Mouse (Mus musculus): ENCODE data around the gene Gm21188. TPM values are rescaled to one million over a fixed set of nuclear protein-coding genes. Genes with fewer than 3 reads are reported as not detected.
"Not testable (repeated sequence)": the region's sequence is repeated elsewhere in the genome, so short reads cannot be mapped to it uniquely, and the experiment has no call there.

The Gm21188 gene
- polyA plus RNA-seq, 1 experiment from 2014 or later: not detected

DNA sequence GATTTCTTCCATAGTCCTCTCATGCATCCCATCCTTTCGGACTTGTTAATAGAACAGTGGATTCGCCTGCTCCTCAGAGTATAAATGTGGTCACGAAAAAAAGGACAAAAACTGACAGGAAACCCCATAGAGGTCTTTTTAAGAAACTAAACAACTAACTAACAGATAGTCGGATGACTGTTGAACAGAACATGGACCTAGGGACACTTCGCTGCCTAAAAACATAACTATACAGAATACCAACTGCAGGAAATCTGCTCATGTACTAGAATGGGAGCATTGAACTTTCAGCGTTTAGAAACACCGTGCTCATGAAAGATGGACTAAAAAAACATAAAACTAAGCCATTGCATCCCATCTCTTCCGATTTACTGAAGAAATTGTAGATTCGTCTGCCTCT is 27.4 kb downstream of the Gm21188 start:
- not testable (repeated sequence) for H3K4me2 ChIP-seq (ENCODE audit: low read depth, low read length, severe bottlenecking); H3K36me3 ChIP-seq (ENCODE audit: control insufficient read depth, insufficient read depth, low read length); DNase-seq (ENCODE audit: low spot score); H3K9me3 ChIP-seq (ENCODE audit: control insufficient read depth, low read length); H3K4me1 ChIP-seq (replicated peaks; ENCODE audit: control insufficient read depth, insufficient read depth, low read length); H3K27me3 ChIP-seq (ENCODE audit: control insufficient read depth, insufficient read depth, low read length); H3K9ac ChIP-seq (ENCODE audit: low read length); H3K4me3 ChIP-seq (ENCODE audit: low read depth, low read length); ATAC-seq (replicated peaks; ENCODE audit: low FRiP score); H3K27ac ChIP-seq (ENCODE audit: low read depth, low read length)
- 7% methylated on average over 9 of the region's 9 CpGs for WGBS

DNA sequence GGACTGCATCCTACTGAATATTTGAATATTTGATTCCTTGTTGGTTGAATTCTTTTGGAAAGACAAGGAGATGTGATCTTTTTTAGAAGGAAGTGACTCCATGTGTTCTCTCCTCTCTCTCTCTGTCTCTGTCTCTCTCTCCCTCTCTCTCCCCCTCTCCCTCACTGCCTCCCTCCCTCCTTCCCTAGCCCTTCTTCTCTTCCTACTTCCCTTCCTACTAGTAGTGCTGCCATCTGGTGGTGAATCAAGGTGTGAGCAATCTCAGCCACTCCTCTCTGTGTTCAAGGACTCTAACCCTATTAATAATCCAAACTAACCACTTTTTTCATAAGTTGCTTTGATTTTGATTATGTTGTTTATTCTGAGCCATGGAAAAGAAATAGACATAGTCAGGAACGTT is 30.5 kb downstream of the Gm21188 start:
- DNase-seq (ENCODE audit: low spot score); H3K27me3 ChIP-seq (ENCODE audit: control insufficient read depth, insufficient read depth, low read length); H3K4me1 ChIP-seq (replicated peaks; ENCODE audit: control insufficient read depth, insufficient read depth, low read length); H3K9me3 ChIP-seq (ENCODE audit: control insufficient read depth, low read length); H3K4me2 ChIP-seq (ENCODE audit: low read depth, low read length, severe bottlenecking); H3K27ac ChIP-seq (ENCODE audit: low read depth, low read length); H3K4me3 ChIP-seq (ENCODE audit: low read depth, low read length); H3K36me3 ChIP-seq (ENCODE audit: control insufficient read depth, insufficient read depth, low read length); H3K9ac ChIP-seq (ENCODE audit: low read length): not testable (repeated sequence)
- ATAC-seq (replicated peaks; ENCODE audit: low FRiP score): peak; percentile 72
- WGBS: no CpG with 5 or more reads among the region's 1 CpGs

DNA sequence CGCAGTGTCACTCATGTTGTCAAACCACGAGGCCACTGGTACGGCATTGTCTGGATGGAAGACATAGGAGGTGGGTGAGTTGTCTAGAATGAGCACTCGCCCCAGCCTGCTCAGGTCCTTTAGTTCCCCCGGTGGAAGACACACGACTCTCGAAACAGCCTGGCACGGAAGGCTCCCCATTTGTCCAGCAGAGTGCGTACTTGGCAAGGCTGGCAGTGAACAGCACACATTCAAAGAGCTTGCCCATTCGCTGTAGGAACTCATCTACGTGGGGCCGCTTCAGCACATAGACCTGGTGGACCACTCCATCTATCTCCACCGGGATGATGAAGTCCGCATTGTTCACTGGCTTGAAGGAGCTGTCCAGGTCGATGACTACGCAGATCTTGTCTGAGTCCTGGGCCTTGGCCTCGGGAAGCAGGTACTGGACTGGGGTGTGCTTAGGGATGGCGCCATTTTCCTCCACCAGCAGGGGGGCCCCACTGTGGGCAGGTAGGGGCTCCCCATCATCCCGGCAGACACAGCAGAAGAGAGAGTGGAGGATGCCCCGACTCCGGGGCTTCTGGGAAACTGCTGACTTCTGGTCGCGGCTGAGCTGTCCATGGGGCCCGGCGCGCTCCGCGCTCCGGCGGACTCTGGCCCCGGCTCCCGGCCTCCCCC is 36.5 kb downstream of the Gm21188 start:
- not testable (repeated sequence) for H3K4me2 ChIP-seq (ENCODE audit: low read depth, low read length, severe bottlenecking); H3K9ac ChIP-seq (ENCODE audit: low read length); H3K36me3 ChIP-seq (ENCODE audit: control insufficient read depth, insufficient read depth, low read length); H3K27me3 ChIP-seq (ENCODE audit: control insufficient read depth, insufficient read depth, low read length); H3K4me1 ChIP-seq (replicated peaks; ENCODE audit: control insufficient read depth, insufficient read depth, low read length); DNase-seq (ENCODE audit: low spot score); H3K27ac ChIP-seq (ENCODE audit: low read depth, low read length); H3K4me3 ChIP-seq (ENCODE audit: low read depth, low read length); H3K9me3 ChIP-seq (ENCODE audit: control insufficient read depth, low read length)
- peak; percentile 49; the same call in 1 of the 2 replicates for ATAC-seq (replicated peaks; ENCODE audit: low FRiP score)
- 0% methylated on average over 6 of the region's 32 CpGs for WGBS

DNA sequence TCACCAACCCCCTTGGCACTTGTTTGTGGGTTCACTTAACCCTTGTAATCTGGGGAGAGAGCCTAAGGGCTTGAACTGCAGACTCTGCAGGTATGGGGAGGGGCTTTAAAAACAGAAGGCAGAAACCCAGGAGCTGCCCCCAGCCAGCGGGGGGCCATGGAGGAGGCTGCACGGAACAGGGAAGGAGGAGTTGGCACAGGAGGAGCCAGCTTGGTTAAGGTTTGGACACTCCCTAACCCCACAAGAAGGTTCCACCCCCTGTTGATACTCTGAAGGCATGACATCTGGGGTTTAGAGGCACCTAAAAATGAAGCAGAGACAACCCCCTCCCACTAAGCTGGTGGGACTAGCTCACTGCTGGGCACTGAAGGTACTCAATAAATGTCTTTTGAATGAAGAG is 38.0 kb downstream of the Gm21188 start:
- H3K27ac ChIP-seq (ENCODE audit: low read depth, low read length); ATAC-seq (replicated peaks; ENCODE audit: low FRiP score); H3K36me3 ChIP-seq (ENCODE audit: control insufficient read depth, insufficient read depth, low read length); H3K4me2 ChIP-seq (ENCODE audit: low read depth, low read length, severe bottlenecking); H3K9me3 ChIP-seq (ENCODE audit: control insufficient read depth, low read length); H3K9ac ChIP-seq (ENCODE audit: low read length); H3K4me1 ChIP-seq (replicated peaks; ENCODE audit: control insufficient read depth, insufficient read depth, low read length); DNase-seq (ENCODE audit: low spot score); H3K4me3 ChIP-seq (ENCODE audit: low read depth, low read length); H3K27me3 ChIP-seq (ENCODE audit: control insufficient read depth, insufficient read depth, low read length): not testable (repeated sequence)
- WGBS: no CpG with 5 or more reads among the region's 2 CpGs

DNA sequence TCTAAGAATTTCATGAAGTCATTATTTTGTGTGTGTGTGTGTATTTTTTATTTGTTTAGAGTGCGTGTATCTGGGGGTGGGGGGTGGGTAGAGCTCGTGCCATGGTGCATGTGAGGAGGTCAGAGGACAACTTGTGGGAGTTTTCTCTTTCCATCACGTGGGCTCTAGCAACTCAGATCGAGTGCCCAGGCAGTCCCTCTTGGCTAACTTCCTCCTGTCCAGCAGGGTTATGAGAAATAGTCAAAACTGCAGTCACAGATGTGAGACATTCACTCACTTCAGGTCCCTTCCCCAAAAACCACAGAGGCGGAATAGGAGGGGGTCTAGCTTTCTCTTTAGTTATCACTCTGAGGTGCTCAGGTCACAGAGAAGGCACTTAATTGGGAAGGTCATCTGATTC is 38.5 kb downstream of the Gm21188 start:
- not testable (repeated sequence) for DNase-seq (ENCODE audit: low spot score); H3K9me3 ChIP-seq (ENCODE audit: control insufficient read depth, low read length); H3K4me2 ChIP-seq (ENCODE audit: low read depth, low read length, severe bottlenecking); H3K9ac ChIP-seq (ENCODE audit: low read length); H3K27ac ChIP-seq (ENCODE audit: low read depth, low read length); H3K4me1 ChIP-seq (replicated peaks; ENCODE audit: control insufficient read depth, insufficient read depth, low read length); H3K36me3 ChIP-seq (ENCODE audit: control insufficient read depth, insufficient read depth, low read length); H3K4me3 ChIP-seq (ENCODE audit: low read depth, low read length); H3K27me3 ChIP-seq (ENCODE audit: control insufficient read depth, insufficient read depth, low read length)
- WGBS: no CpG with 5 or more reads among the region's 5 CpGs
- 0 out of 2 replicates have a peak, but pooled peaks have one; percentile 36 for ATAC-seq (replicated peaks; ENCODE audit: low FRiP score)

DNA sequence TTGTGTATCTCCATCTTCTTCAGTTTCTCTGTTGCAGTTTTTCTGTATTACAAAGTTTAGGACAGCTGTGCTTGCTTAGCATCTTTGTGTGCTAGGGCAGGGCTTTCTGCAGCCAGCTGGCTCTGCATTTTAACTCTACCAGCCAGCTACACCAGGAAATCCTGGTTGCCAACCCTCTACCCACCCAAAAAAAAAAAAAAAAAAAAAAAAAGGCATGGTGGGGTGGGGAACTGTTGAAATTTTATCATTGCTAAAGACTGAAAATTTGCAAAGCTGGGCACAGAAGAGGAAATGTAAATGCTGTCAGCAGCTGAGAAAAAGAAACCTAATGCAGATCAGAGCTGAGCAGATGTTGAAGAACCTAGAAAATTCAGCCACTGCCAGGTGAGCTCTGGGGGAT is 41.9 kb downstream of the Gm21188 start:
- not testable (repeated sequence) for H3K4me1 ChIP-seq (replicated peaks; ENCODE audit: control insufficient read depth, insufficient read depth, low read length); H3K4me2 ChIP-seq (ENCODE audit: low read depth, low read length, severe bottlenecking); DNase-seq (ENCODE audit: low spot score); ATAC-seq (replicated peaks; ENCODE audit: low FRiP score); H3K9me3 ChIP-seq (ENCODE audit: control insufficient read depth, low read length); H3K27ac ChIP-seq (ENCODE audit: low read depth, low read length); H3K4me3 ChIP-seq (ENCODE audit: low read depth, low read length); H3K36me3 ChIP-seq (ENCODE audit: control insufficient read depth, insufficient read depth, low read length); H3K27me3 ChIP-seq (ENCODE audit: control insufficient read depth, insufficient read depth, low read length); H3K9ac ChIP-seq (ENCODE audit: low read length)

DNA sequence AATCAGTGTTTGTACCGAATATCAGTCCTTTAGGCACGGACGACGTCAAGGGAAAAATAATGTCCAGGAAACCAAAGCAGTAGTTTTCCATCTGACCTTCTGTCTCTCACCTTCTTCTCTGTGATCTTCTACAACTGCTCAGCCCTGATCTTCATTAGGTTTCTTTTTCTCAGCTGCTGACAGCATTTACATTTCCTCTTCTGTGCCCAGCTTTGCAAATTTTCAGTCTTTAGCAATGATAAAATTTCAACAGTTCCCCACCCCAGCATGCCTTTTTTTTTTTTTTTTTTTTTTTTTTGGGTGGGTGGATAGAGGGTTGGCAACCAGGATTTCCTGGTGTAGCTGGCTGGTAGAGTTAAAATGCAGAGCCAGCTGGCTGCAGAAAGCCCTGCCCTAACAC is 52.8 kb downstream of the Gm21188 start:
- not testable (repeated sequence) for H3K9ac ChIP-seq (ENCODE audit: low read length); H3K27me3 ChIP-seq (ENCODE audit: control insufficient read depth, insufficient read depth, low read length); DNase-seq (ENCODE audit: low spot score); H3K9me3 ChIP-seq (ENCODE audit: control insufficient read depth, low read length); H3K36me3 ChIP-seq (ENCODE audit: control insufficient read depth, insufficient read depth, low read length); H3K4me2 ChIP-seq (ENCODE audit: low read depth, low read length, severe bottlenecking); H3K4me1 ChIP-seq (replicated peaks; ENCODE audit: control insufficient read depth, insufficient read depth, low read length); H3K4me3 ChIP-seq (ENCODE audit: low read depth, low read length); H3K27ac ChIP-seq (ENCODE audit: low read depth, low read length)
- ATAC-seq (replicated peaks; ENCODE audit: low FRiP score): 0 out of 2 replicates have a peak, but pooled peaks have one; percentile 19
- WGBS: no CpG with 5 or more reads among the region's 4 CpGs

DNA sequence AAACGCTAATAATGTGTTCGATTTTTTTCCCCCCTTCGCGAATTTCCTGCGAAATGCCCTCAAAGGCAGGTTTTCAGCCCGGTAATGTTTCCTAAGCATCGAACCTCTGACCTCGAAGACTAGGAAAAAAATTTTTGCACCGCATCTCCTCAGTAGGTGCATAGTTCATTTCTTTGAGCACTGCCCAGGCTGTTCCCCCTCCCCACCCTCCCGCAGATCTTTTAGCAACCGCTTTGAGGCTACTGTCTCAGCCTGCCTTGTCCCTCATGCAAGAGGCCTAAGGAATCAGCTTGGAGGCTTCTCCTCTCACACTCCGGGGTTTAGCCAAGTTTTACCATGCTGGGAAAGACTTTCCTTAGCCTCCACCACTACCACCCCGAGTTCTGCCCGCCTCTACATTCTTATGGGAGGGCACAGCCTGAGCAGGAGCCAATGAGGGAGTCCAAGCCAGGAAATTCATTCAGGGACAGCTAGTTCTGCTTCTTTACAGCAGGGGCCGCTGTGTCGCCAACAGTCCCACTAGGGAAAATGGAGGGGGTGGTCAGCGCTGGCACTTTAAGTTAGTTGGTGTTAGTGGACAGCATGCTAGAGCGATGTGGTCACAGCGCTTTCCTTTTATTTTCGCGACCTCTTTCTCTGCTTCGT is 53.4 kb downstream of the Gm21188 start:
- H3K27ac ChIP-seq (ENCODE audit: low read depth, low read length); H3K27me3 ChIP-seq (ENCODE audit: control insufficient read depth, insufficient read depth, low read length); H3K4me1 ChIP-seq (replicated peaks; ENCODE audit: control insufficient read depth, insufficient read depth, low read length); H3K4me3 ChIP-seq (ENCODE audit: low read depth, low read length); H3K9ac ChIP-seq (ENCODE audit: low read length); H3K36me3 ChIP-seq (ENCODE audit: control insufficient read depth, insufficient read depth, low read length); DNase-seq (ENCODE audit: low spot score); H3K4me2 ChIP-seq (ENCODE audit: low read depth, low read length, severe bottlenecking); H3K9me3 ChIP-seq (ENCODE audit: control insufficient read depth, low read length): not testable (repeated sequence)
- ATAC-seq (replicated peaks; ENCODE audit: low FRiP score): peak; percentile 95
- WGBS: no CpG with 5 or more reads among the region's 22 CpGs

DNA sequence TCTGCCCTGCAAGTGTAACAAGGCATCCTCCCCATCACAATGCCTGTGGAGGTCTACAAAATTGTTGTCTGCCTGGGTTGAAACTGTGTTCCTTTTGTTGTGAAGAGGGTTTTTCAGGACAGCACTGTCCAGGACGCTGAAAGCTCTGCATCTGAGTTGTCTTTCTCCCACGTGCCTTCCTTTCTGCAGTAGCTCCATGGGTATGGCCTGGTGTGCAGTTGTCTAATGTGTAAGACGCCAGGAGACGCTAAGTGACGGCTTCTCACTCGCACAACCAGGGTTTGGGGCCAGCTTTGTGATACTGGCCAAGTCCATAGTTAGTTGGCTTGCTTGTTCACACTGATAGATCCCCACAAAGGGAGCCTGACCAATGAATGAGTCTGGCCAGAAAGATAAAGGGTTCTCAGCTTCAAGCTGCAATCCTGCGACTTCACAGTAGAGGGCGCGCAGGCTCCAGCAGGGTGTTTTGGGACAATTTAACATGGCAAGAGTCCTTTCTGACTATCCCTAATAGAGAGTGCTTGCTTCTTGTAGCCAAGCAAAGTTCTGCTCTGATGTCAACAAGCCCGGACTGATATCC is 60.0 kb downstream of the Gm21188 start:
- not testable (repeated sequence) for H3K4me3 ChIP-seq (ENCODE audit: low read depth, low read length); H3K36me3 ChIP-seq (ENCODE audit: control insufficient read depth, insufficient read depth, low read length); H3K27ac ChIP-seq (ENCODE audit: low read depth, low read length); H3K27me3 ChIP-seq (ENCODE audit: control insufficient read depth, insufficient read depth, low read length); H3K4me2 ChIP-seq (ENCODE audit: low read depth, low read length, severe bottlenecking); H3K9ac ChIP-seq (ENCODE audit: low read length); ATAC-seq (replicated peaks; ENCODE audit: low FRiP score); DNase-seq (ENCODE audit: low spot score); H3K9me3 ChIP-seq (ENCODE audit: control insufficient read depth, low read length); H3K4me1 ChIP-seq (replicated peaks; ENCODE audit: control insufficient read depth, insufficient read depth, low read length)
- no CpG with 5 or more reads among the region's 10 CpGs for WGBS

Data from forebrain, embryonic 11.5 days (tissue).